Mouse (Mus musculus): ENCODE measurements around the gene Rfx4.

DNA sequence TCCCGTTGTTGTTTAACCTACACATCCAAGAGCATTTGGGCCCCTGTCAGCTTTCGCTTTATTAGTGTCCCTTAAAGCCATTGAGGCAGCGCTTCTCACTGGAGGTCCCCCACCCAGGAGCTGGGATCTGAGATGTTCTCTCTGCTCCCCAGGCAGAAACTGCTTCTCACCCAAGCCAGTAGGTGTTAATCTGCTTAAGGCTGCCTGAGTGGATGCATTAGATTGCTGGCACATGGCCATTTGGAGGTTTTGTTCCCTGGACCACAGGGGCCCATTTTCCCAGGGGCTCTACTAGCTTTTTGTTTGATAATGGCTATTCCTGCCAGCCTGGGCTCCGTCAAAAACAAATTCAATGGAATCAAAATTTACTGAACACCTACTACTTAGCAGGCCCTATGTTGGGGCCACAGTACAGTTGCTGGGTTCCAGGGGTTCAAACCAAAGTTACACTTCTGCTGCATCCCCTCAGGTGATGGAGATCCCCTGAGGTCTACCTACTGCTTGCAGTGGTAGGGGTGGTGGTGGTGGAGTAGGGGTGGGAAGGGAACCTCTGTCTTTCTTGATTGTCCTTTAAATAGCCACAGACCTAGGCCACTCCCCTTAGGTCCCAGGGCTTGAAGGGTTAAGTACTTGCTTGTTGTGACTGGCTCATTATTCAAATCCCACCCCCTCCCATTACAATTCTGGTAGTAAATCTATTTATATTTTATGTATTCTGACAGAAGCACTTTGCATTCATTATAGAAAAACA is 133.4 kb downstream of the Rfx4 start:
- TF ChIP-seq TAL1 (IDR thresholded peaks at IDR 0.05; ENCODE audit: low read length), result no peak
- TF ChIP-seq GATA1 (IDR thresholded peaks at IDR 0.05; ENCODE audit: low read length), result no peak
